9 mouse cellular contexts compared by ENCODE assay signal in the genomic region with DNA sequence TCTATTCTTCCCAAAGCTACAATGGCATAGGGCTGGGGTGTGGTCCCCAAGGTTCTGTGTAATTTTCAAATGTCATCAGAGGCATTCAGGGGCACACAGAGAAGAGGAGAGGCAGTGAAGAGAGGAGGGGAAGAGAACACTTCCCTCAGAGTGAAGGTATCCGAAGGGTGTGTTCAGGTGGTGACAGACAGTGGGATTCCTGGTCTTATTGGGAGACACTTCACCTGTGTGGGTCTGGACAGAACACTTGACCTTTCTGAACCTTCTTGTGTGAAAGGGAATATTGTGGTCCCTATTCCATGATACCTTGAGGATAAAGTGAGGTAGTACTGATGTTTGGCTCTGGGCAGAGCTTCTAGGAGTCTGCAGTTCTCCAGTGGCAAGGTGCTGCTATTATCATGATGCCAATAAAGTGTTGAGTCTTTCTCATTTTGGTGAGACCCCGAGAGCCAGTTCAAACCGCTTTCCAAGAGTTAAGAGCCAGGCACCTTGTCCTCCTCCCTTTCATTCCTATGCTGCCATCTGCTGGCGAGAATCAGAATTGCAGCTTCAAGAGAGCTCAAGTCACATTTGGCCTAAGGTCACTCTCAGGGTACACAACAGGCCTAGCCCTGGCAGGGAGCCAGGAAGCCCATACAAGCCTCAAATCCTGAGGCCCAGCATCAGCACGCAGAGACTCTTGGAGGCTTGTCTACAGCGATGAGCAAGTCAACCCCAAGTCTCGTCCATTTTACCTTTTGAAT. TPM values are rescaled to one million over a fixed set of nuclear protein-coding genes. Genes with fewer than 3 reads are reported as not detected.
DNase-seq lines count a peak whose midpoint lies in the region; ATAC-seq and TF ChIP-seq lines count a peak whose summit lies in the region.
"Had no signal": no experiment of that assay in that cellular context is flagged by ENCODE, and none has a peak within 500 bp of the region (broad histone marks: within the 10 kb centered on the region; RNA-seq: fewer than 3 reads in every experiment).

No protein-coding gene starts in this region.

- peak; percentile 64; the same call in 1 of the 2 replicates for ATAC-seq in forebrain, postnatal 0 days
- peak; percentile 50 to 63; a peak in 3 of 4 replicates for ATAC-seq in hematopoietic stem cell, adult 5-6 weeks (replicated peaks in 1 of 2; ENCODE audit: insufficient read depth in 1 of 2, low FRiP score in 2 of 2, low TSS enrichment in 1 of 2, low read depth in 1 of 2, poor library complexity in 2 of 2, severe bottlenecking in 2 of 2)
- no peak for ATAC-seq in lung, postnatal 0 days

- no peaks in the 10 kb centered on the region for H3K79me2 ChIP-seq in MEL (ENCODE audit: control insufficient read depth, insufficient read depth, low read length, poor library complexity)

- H3K27ac ChIP-seq in MEL (ENCODE audit: control insufficient read depth, low read depth, low read length): no peak overlapping the region
- no peak overlapping the region for H3K27ac ChIP-seq in forebrain, postnatal 0 days (ENCODE audit: low read depth, low read length)
- H3K27ac ChIP-seq in layer of hippocampus, adult 2 months: no peak overlapping the region
- no peak overlapping the region for H3K27ac ChIP-seq in lung, postnatal 0 days (ENCODE audit: low read length)
- H3K27ac ChIP-seq: liver, embryonic 15.5 days had no signal

- no peak overlapping the region for H3K9ac ChIP-seq in MEL (ENCODE audit: control insufficient read depth, low read depth, low read length, poor library complexity, severe bottlenecking)
- no peak overlapping the region for H3K9ac ChIP-seq in forebrain, postnatal 0 days
- no peak overlapping the region for H3K9ac ChIP-seq in lung, postnatal 0 days (replicated peaks; ENCODE audit: low read depth)
- H3K9ac ChIP-seq: liver, embryonic 15.5 days had no signal

- H3K4me2 ChIP-seq in forebrain, postnatal 0 days (ENCODE audit: low read depth): no peak overlapping the region
- no peak overlapping the region for H3K4me2 ChIP-seq in lung, postnatal 0 days (replicated peaks; ENCODE audit: low read depth, low read length)
- H3K4me2 ChIP-seq: liver, embryonic 15.5 days had no signal

- H3K4me3 ChIP-seq in MEL (ENCODE audit: control insufficient read depth in 1 of 2, insufficient read depth in 1 of 2, low read depth in 2 of 2, low read length in 2 of 2): no peak overlapping the region
- no peak overlapping the region for H3K4me3 ChIP-seq in forebrain, postnatal 0 days (ENCODE audit: low read depth, low read length)
- no peak overlapping the region for H3K4me3 ChIP-seq in layer of hippocampus, adult 2 months
- no peak overlapping the region for H3K4me3 ChIP-seq in lung, postnatal 0 days (ENCODE audit: low read depth, low read length)
- H3K4me3 ChIP-seq: liver, embryonic 15.5 days had no signal

- H3K9me3 ChIP-seq in MEL (replicated peaks; ENCODE audit: insufficient read depth, low read length): no peaks in the 10 kb centered on the region
- H3K9me3 ChIP-seq in forebrain, postnatal 0 days (ENCODE audit: low read length): no peaks in the 10 kb centered on the region
- no peaks in the 10 kb centered on the region for H3K9me3 ChIP-seq in lung, postnatal 0 days (ENCODE audit: low read length)
- H3K9me3 ChIP-seq: liver, embryonic 15.5 days had no signal

- no peaks in the 10 kb centered on the region for H3K4me1 ChIP-seq in MEL (ENCODE audit: control insufficient read depth in 1 of 2, insufficient read depth in 2 of 2, low read length in 2 of 2)
- H3K4me1 ChIP-seq in forebrain, postnatal 0 days (ENCODE audit: insufficient read depth): no peaks in the 10 kb centered on the region
- H3K4me1 ChIP-seq in lung, postnatal 0 days (ENCODE audit: insufficient read depth, low read depth, low read length): no peaks in the 10 kb centered on the region
- H3K4me1 ChIP-seq: liver, embryonic 15.5 days had no signal

- DNase-seq in MEL (ENCODE audit: low read depth, low spot score): peak; percentile 75
- peak; percentile 84 for DNase-seq in cerebellum, adult 11-12 months
- peak; percentile 86 for DNase-seq in forebrain, postnatal 0 days
- DNase-seq in layer of hippocampus, adult 2 months (ENCODE audit: low spot score in 2 of 2): peak; percentile 79 to 90
- peak; percentile 75 for DNase-seq in lung, postnatal 0 days (ENCODE audit: low spot score)
- peak; percentile 65 for DNase-seq in retina, adult 2 months (ENCODE audit: low read depth, low spot score)
- DNase-seq in thymus, postnatal 25 days: peak; percentile 76

- no peaks in the 10 kb centered on the region for H3K36me3 ChIP-seq in MEL (ENCODE audit: control insufficient read depth in 1 of 2, insufficient read depth in 2 of 2, low read length in 2 of 2)
- H3K36me3 ChIP-seq in forebrain, postnatal 0 days (ENCODE audit: insufficient read depth): no peaks in the 10 kb centered on the region
- no peaks in the 10 kb centered on the region for H3K36me3 ChIP-seq in lung, postnatal 0 days (ENCODE audit: insufficient read depth, low read length)
- H3K36me3 ChIP-seq: liver, embryonic 15.5 days had no signal

- TF ChIP-seq EP300 in MEL (IDR thresholded peaks at IDR 0.05; ENCODE audit: low read depth in 1 of 2, low read length in 2 of 2): no peak
- TF ChIP-seq EP300 in lung, postnatal 0 days (IDR thresholded peaks at IDR 0.05): no peak

- TF ChIP-seq RAD21 in MEL (IDR thresholded peaks at IDR 0.05; ENCODE audit: low read depth, low read length): peak; percentile 88

- no peaks in the 10 kb centered on the region for H3K27me3 ChIP-seq in MEL (ENCODE audit: control insufficient read depth in 1 of 2, insufficient read depth in 2 of 2, low read length in 2 of 2)
- no peaks in the 10 kb centered on the region for H3K27me3 ChIP-seq in forebrain, postnatal 0 days (ENCODE audit: insufficient read depth, low read length)
- H3K27me3 ChIP-seq in lung, postnatal 0 days (replicated peaks; ENCODE audit: insufficient read depth, low read length): no peaks in the 10 kb centered on the region
- H3K27me3 ChIP-seq: liver, embryonic 15.5 days had no signal

- 25% methylated on average over 7 of the region's 7 CpGs for WGBS in forebrain, postnatal 0 days
- 20% methylated on average over 7 of the region's 7 CpGs for WGBS in lung, postnatal 0 days

- TF ChIP-seq CTCF in MEL (IDR thresholded peaks at IDR 0.05 in 2 of 3, conservative IDR thresholded peaks at IDR 0.05 in 1 of 3; ENCODE audit: control insufficient read depth in 1 of 3, insufficient read depth in 1 of 3, low read depth in 2 of 3, low read length in 3 of 3, poor library complexity in 1 of 3, severe bottlenecking in 1 of 3): peak; percentile 84 to 88 (median 88)
- TF ChIP-seq CTCF in forebrain, postnatal 0 days (IDR thresholded peaks at IDR 0.05; ENCODE audit: low read depth): peak; percentile 98
- TF ChIP-seq CTCF in layer of hippocampus, adult 2 months (conservative IDR thresholded peaks at IDR 0.05): peak; percentile 98
- peak; percentile 99 for TF ChIP-seq CTCF in lung, postnatal 0 days (IDR thresholded peaks at IDR 0.05)

- no peak for TF ChIP-seq POLR2A in MEL (IDR thresholded peaks at IDR 0.05; ENCODE audit: control insufficient read depth in 1 of 2, insufficient read depth in 1 of 2, low read depth in 1 of 2, low read length in 2 of 2, poor library complexity in 1 of 2)

TF ChIP-seq in MEL, 35 proteins besides CTCF, POLR2A, EP300 and RAD21:
- peak; percentile 86 for TF ChIP-seq SMC3 (IDR thresholded peaks at IDR 0.05; ENCODE audit: low read depth, low read length)
- peak; percentile 75 for TF ChIP-seq ZC3H11A (IDR thresholded peaks at IDR 0.05; ENCODE audit: low read depth, low read length)
- no peak for TF ChIP-seq ZMIZ1 (IDR thresholded peaks at IDR 0.05; ENCODE audit: low read depth, low read length)

RNA-seq across cellular contexts. Expression of gene Fam107a, which starts 28.6 kb away (rescaled TPM):
- not detected in 2 replicates for total RNA-seq in MEL (2012; rRNA removed)
- not detected for polyA plus RNA-seq in MEL (2012; ENCODE audit: insufficient read depth in 1 of 2, insufficient read length in 2 of 2, low read depth in 1 of 2, low replicate concordance in 2 of 2, missing spikeins in 1 of 2)
- total RNA-seq in forebrain, postnatal 0 days (2014; rRNA removed): 15.5 and 23.5 TPM in 2 replicates
- 2.0 and 2.8 TPM in 2 replicates for polyA plus RNA-seq in forebrain, postnatal 0 days (2015; fragmentation: Nextera tagmentation; extraction: Ambion mirVana)
- total RNA-seq in hematopoietic stem cell, adult 5-6 weeks (2017): not detected in 2 replicates
- 100 to 1,000 TPM; 275 to 282 TPM for total RNA-seq in layer of hippocampus, adult 2 months (2021)
- 0.21 and 0.56 TPM in 2 replicates for polyA plus RNA-seq in lung, postnatal 0 days (2015; fragmentation: Nextera tagmentation; extraction: Ambion mirVana)

RNA-seq across cellular contexts. Expression of gene Oit1, which starts 32.1 kb away (rescaled TPM):
- not detected in 2 replicates for total RNA-seq in MEL (2012; rRNA removed)
- polyA plus RNA-seq in MEL (2012; ENCODE audit: insufficient read depth in 1 of 2, insufficient read length in 2 of 2, low read depth in 1 of 2, low replicate concordance in 2 of 2, missing spikeins in 1 of 2): not detected
- total RNA-seq in forebrain, postnatal 0 days (2014; rRNA removed): 0.23 TPM in 1 of 2 replicates, not detected in the other
- 0.12 and 0.15 TPM in 2 replicates for polyA plus RNA-seq in forebrain, postnatal 0 days (2015; fragmentation: Nextera tagmentation; extraction: Ambion mirVana)
- total RNA-seq in hematopoietic stem cell, adult 5-6 weeks (2017): not detected in 2 replicates
- total RNA-seq in layer of hippocampus, adult 2 months (2021): not detected
- polyA plus RNA-seq in lung, postnatal 0 days (2015; fragmentation: Nextera tagmentation; extraction: Ambion mirVana): 2.6 and 2.7 TPM in 2 replicates
- polyA plus RNA-seq: liver, embryonic 15.5 days had no signal

Comparison
In these comparisons a context has a peak if more than half of its experiments do, and no peak if none do; other contexts are left out.
1. RNA of gene Fam107a, which starts 28.6 kb away (total RNA-seq): 275 to 282 TPM in layer of hippocampus, adult 2 months and 15.5 to 23.5 TPM in forebrain, postnatal 0 days; not detected in MEL and not detected in hematopoietic stem cell, adult 5-6 weeks; every median in the first group is over 10 times any median in the second.
2. Peak in every context shown above with its lines, with median percentiles within 50 percentile points of each other: DNase-seq and CTCF ChIP-seq.